Mouse (Mus musculus) embryonic stem cell, embryonic (primary cell): ENCODE results near the gene Scgb2b21.
"Not testable (repeated sequence)": the region's sequence is repeated elsewhere in the genome, so short reads cannot be mapped to it uniquely, and the experiment has no call there.

Experiments
- CTCF ChIA-PET, 4 experiments: fragments of 300-600 bp in 2 of 4; fragments of 350-600 bp in 2 of 4; sonication (Branson Sonifier 250); formaldehyde crosslinking; loops; one replicate each; lab custom pipeline; 2022; ENCODE audit warnings: inconsistent platforms in 2 of 4; lab: Charles Lee
- POLR2A ChIA-PET, 4 experiments: fragments of 300-600 bp in 2 of 4; fragments of 350-600 bp in 2 of 4; sonication (Branson Sonifier 250); formaldehyde crosslinking; loops; one replicate each; lab custom pipeline; 2022; ENCODE audit warnings: antibody characterized with exemption in 4 of 4, inconsistent platforms in 1 of 4; lab: Charles Lee

Scgb2b21 gene

GRCm38 (mm10) chr7:33520358-33520757 lies at the start of gene Scgb2b21:
Scgb2b21 (minus strand) TSS chr7:33520458.
- CTCF ChIA-PET, result no interaction called here

GRCm38 (mm10) chr7:33543420-33543819 lies 23.2 kb upstream of the Scgb2b21 start:
- CTCF ChIA-PET, result not testable (repeated sequence)

More at GRCm38 (mm10) chr7:33520358-33520757, at the start of gene Scgb2b21:
- POLR2A ChIA-PET, result no interaction called here

More at GRCm38 (mm10) chr7:33543420-33543819, 23.2 kb upstream of the Scgb2b21 start:
- POLR2A ChIA-PET, result not testable (repeated sequence)
